ENCODE assay signal across 31 mouse cellular contexts in genomic region chr10:67202470-67202869, GRCm38 (mm10).
A peak's percentile ranks its signal among the peaks of the same experiment; 100 is the strongest.
DNase-seq lines count a peak whose midpoint lies in the region; ATAC-seq and TF ChIP-seq lines count a peak whose summit lies in the region.
"Had no signal": no experiment of that assay in that cellular context is flagged by ENCODE, and none has a peak within 500 bp of the region (broad histone marks: within the 10 kb centered on the region; RNA-seq: fewer than 3 reads in every experiment).

No protein-coding gene starts in this region.

- peak; percentile 63 for ATAC-seq in granulocyte monocyte progenitor cell, adult 5-6 weeks (replicated peaks; ENCODE audit: poor library complexity, severe bottlenecking)
- ATAC-seq in megakaryocyte progenitor cell, adult 5-6 weeks (replicated peaks; ENCODE audit: poor library complexity) = peak; percentile 59
- ATAC-seq: activated CD4-positive, CD25-positive, alpha-beta regulatory T cell, adult 4 months; forebrain, embryonic 13.5 days; hindbrain, postnatal 0 days; intestine, embryonic 15.5 days; midbrain, embryonic 16.5 days had no signal

- H3K9ac ChIP-seq in CH12.LX (ENCODE audit: insufficient read depth, low read depth) = no peak overlapping the region
- H3K9ac ChIP-seq: forebrain, embryonic 13.5 days; heart, embryonic 13.5 days; intestine, embryonic 15.5 days; limb, embryonic 12.5 days; neural tube, embryonic 12.5 days had no signal

- H3K4me2 ChIP-seq in CH12.LX (ENCODE audit: insufficient read depth, low read depth, poor library complexity, severe bottlenecking) = no peak overlapping the region
- H3K4me2 ChIP-seq: forebrain, embryonic 13.5 days; heart, embryonic 13.5 days; intestine, embryonic 15.5 days; limb, embryonic 12.5 days; liver, embryonic 11.5 days; midbrain, embryonic 11.5 days; neural tube, embryonic 12.5 days had no signal

- TF ChIP-seq POLR2A in CH12.LX (IDR thresholded peaks at IDR 0.05; ENCODE audit: low read depth, low read length) = no peak

- peaks cover 19 to 85% of the 10 kb centered on the region in 2 experiments for H3K4me1 ChIP-seq in CH12.LX (ENCODE audit: control insufficient read depth in 1 of 2, insufficient read depth in 2 of 2)
- H3K4me1 ChIP-seq: intestine, embryonic 15.5 days; neural tube, embryonic 12.5 days had no signal

- DNase-seq in gastrocnemius, adult 2 months = no peak
- DNase-seq in gastrocnemius, postnatal 36 days = no peak
- DNase-seq in CH12.LX (ENCODE audit: extremely low read depth) = no peak
- no peak for DNase-seq in ovary, adult 18-20 months (ENCODE audit: low spot score)
- DNase-seq in heart, postnatal 25 days (ENCODE audit: low spot score) = no peak
- no peak for DNase-seq in kidney, adult 18-20 months
- DNase-seq: adrenal gland, adult 8-10 months; cerebellum, adult 8-10 months; cerebellum, postnatal 25 days; gastrocnemius, postnatal 14 days; heart, adult 2 months; heart, postnatal 10 days; kidney, adult 8-10 months; kidney, postnatal 14 days; layer of hippocampus, adult 9-11 months; lung, postnatal 36 days; thymus, adult 18-20 months; thymus, postnatal 36 days had no signal

- no peak for TF ChIP-seq CTCF in gastrocnemius, adult 2 months (IDR thresholded peaks at IDR 0.05)
- TF ChIP-seq CTCF in CH12.LX (conservative IDR thresholded peaks at IDR 0.05 in 1 of 2, IDR thresholded peaks at IDR 0.05 in 1 of 2; ENCODE audit: low read depth in 2 of 2, low read length in 2 of 2) = no peak

- H3K4me3 ChIP-seq in gastrocnemius, adult 2 months = no peak overlapping the region
- H3K4me3 ChIP-seq in CH12.LX (replicated peaks in 1 of 3; ENCODE audit: low read depth in 2 of 3, low read length in 2 of 3, poor library complexity in 1 of 3) = no peak overlapping the region
- H3K4me3 ChIP-seq: forebrain, embryonic 13.5 days; heart, adult 2 months; heart, embryonic 13.5 days; intestine, embryonic 15.5 days; limb, embryonic 12.5 days; myocyte; neural tube, embryonic 12.5 days had no signal

- H3K9me3 ChIP-seq in CH12.LX (replicated peaks; ENCODE audit: low read length) = no peaks in the 10 kb centered on the region
- H3K9me3 ChIP-seq: forebrain, embryonic 13.5 days; heart, embryonic 13.5 days; intestine, embryonic 15.5 days; limb, embryonic 12.5 days; neural tube, embryonic 12.5 days had no signal

- peak overlapping the region; percentile 2; the same call in 1 of the 2 replicates for H3K27ac ChIP-seq in gastrocnemius, adult 2 months
- H3K27ac ChIP-seq in CH12.LX (ENCODE audit: insufficient read depth, low read depth) = 0 out of 2 replicates have a peak overlapping the region, but pooled peaks have one; percentile 1
- H3K27ac ChIP-seq: forebrain, embryonic 13.5 days; heart, adult 2 months; heart, embryonic 13.5 days; hindbrain, postnatal 0 days; intestine, embryonic 15.5 days; limb, embryonic 12.5 days; neural tube, embryonic 12.5 days had no signal

- peaks cover 13 to 54% of the 10 kb centered on the region in 2 experiments for H3K36me3 ChIP-seq in CH12.LX (replicated peaks in 1 of 2; ENCODE audit: control insufficient read depth in 1 of 2, insufficient read depth in 1 of 2, low read length in 1 of 2)
- H3K36me3 ChIP-seq: intestine, embryonic 15.5 days; neural tube, embryonic 12.5 days had no signal

- no peak for TF ChIP-seq RAD21 in CH12.LX (IDR thresholded peaks at IDR 0.05; ENCODE audit: low read depth, low read length)

- TF ChIP-seq EP300 in CH12.LX (IDR thresholded peaks at IDR 0.05; ENCODE audit: low read length) = no peak

- dilution Hi-C loops in CH12.LX (cut with MboI; ENCODE audit: extremely low pct_ligation_motif_present, extremely low pct_unique_long_range_greater_than_20kb, low sequenced_read_pairs) = no loop called here

- H3K27me3 ChIP-seq in CH12.LX (replicated peaks) = no peaks in the 10 kb centered on the region
- H3K27me3 ChIP-seq: forebrain, embryonic 13.5 days; heart, embryonic 13.5 days; intestine, embryonic 15.5 days; limb, embryonic 12.5 days; neural tube, embryonic 12.5 days had no signal

- peaks cover 84% of the 10 kb centered on the region for H3K79me2 ChIP-seq in CH12.LX (replicated peaks; ENCODE audit: control insufficient read depth, extremely low read depth, insufficient read depth, poor library complexity, severe bottlenecking)

- intact Hi-C loops in gastrocnemius, adult 2 months (cut with DNase I) = no loop called here
- intact Hi-C loops in gastrocnemius, postnatal 36 days (cut with DNase I) = no loop called here
- intact Hi-C loops in heart, postnatal 25 days (cut with DNase I) = no loop called here

- in situ Hi-C loops in CH12.LX (cut with MboI; ENCODE audit: low pct_ligation_motif_present, low pct_unique_long_range_greater_than_20kb, low sequenced_read_pairs) = no loop called here

TF ChIP-seq in CH12.LX, 34 proteins besides CTCF, POLR2A, EP300 and RAD21:
- TF ChIP-seq JUN (IDR thresholded peaks at IDR 0.05; ENCODE audit: insufficient read depth, low read depth, low read length) (no peak), USF1 (IDR thresholded peaks at IDR 0.05; ENCODE audit: low read depth, low read length) (no peak), BHLHE40 (IDR thresholded peaks at IDR 0.05; ENCODE audit: low read depth, low read length) (no peak), CHD2 (IDR thresholded peaks at IDR 0.05; ENCODE audit: low read length) (no peak), MYC (IDR thresholded peaks at IDR 0.05; ENCODE audit: low read depth, low read length) (no peak), IRF4 (IDR thresholded peaks at IDR 0.05; ENCODE audit: low read depth, low read length) (no peak), TCF12 (IDR thresholded peaks at IDR 0.05; ENCODE audit: low read depth, low read length) (no peak), MXI1 (IDR thresholded peaks at IDR 0.05; ENCODE audit: low read depth, low read length) (no peak), MEF2A (IDR thresholded peaks at IDR 0.05; ENCODE audit: borderline replicate concordance, low read depth, low read length) (no peak), TBP (conservative IDR thresholded peaks at IDR 0.05; ENCODE audit: low read depth, low read length) (no peak), CHD1 (IDR thresholded peaks at IDR 0.05; ENCODE audit: low read depth, low read length) (no peak), HCFC1 (IDR thresholded peaks at IDR 0.05; ENCODE audit: low read depth, low read length) (no peak), ZC3H11A (IDR thresholded peaks at IDR 0.05; ENCODE audit: low read depth, low read length) (no peak), ZNF384 (IDR thresholded peaks at IDR 0.05; ENCODE audit: low read depth, low read length) (no peak), RCOR1 (conservative IDR thresholded peaks at IDR 0.05; ENCODE audit: low read depth, low read length) (no peak), MAFK (IDR thresholded peaks at IDR 0.05; ENCODE audit: insufficient replicate concordance, low read length) (no peak), KAT2A (IDR thresholded peaks at IDR 0.05; ENCODE audit: insufficient replicate concordance, low read length) (no peak), UBTF (IDR thresholded peaks at IDR 0.05; ENCODE audit: low read depth, low read length) (no peak)
